Mouse (Mus musculus) heart, adult 2 months (tissue): Measurements from ENCODE around the gene Set. TPM values are rescaled to one million over a fixed set of nuclear protein-coding genes. Genes with fewer than 3 reads are reported as not detected.

ENCODE experiments used
- DNase-seq, 2 experiments: peaks; one replicate each; pipeline ENCODE4 v3.0.0; 2021
- H3K27ac ChIP-seq: fragments of 200-600 bp; 2 replicates; pipeline ENCODE4 v1.8.1; 2022
- H3K27me3 ChIP-seq: fragments of 200-500 bp; 2 replicates; pipeline ENCODE4 v1.6.1; 2012; ENCODE audit warnings: mild to moderate bottlenecking, low read length, inconsistent platforms, mixed read lengths; ENCODE audit not compliant: control insufficient read depth, insufficient read depth
- H3K36me3 ChIP-seq: fragments of 200-500 bp; 2 replicates; pipeline ENCODE4 v1.6.1; 2012; ENCODE audit warnings: low read length, inconsistent platforms; ENCODE audit not compliant: control insufficient read depth, insufficient read depth
- H3K4me1 ChIP-seq: fragments of 200-500 bp; 2 replicates; pipeline ENCODE4 v1.6.1; 2011; ENCODE audit warnings: low read length; ENCODE audit not compliant: control insufficient read depth, insufficient read depth
- H3K4me3 ChIP-seq: fragments of 200-600 bp; 2 replicates; pipeline ENCODE4 v1.8.1; 2022
- H3K79me2 ChIP-seq: fragments of 200-500 bp; replicated peaks from 2 replicates; pipeline ENCODE4 v1.6.1; 2012; ENCODE audit warnings: mild to moderate bottlenecking, inconsistent platforms, low read length, moderate library complexity, mixed read lengths; ENCODE audit not compliant: control insufficient read depth, insufficient read depth
- H3K9ac ChIP-seq: fragments of 200-500 bp; 2 replicates; pipeline ENCODE4 v1.6.1; 2012; ENCODE audit warnings: low read depth, mild to moderate bottlenecking, control low read depth, inconsistent platforms, low read length, mixed read lengths
- CTCF ChIP-seq: fragments of 200-600 bp; IDR thresholded peaks from 2 replicates; pipeline ENCODE4 v1.8.1; 2022; ENCODE audit warnings: antibody characterized with exemption, mild to moderate bottlenecking, moderate library complexity
- EP300 ChIP-seq: fragments of 200-500 bp; IDR thresholded peaks from 2 replicates; pipeline ENCODE4 v1.6.1; 2011; ENCODE audit warnings: low read depth, low read length, control low read depth; ENCODE audit not compliant: insufficient read depth
- POLR2A ChIP-seq: fragments of 200-500 bp; IDR thresholded peaks from 2 replicates; pipeline ENCODE4 v1.6.1; 2011; ENCODE audit warnings: mild to moderate bottlenecking, low read depth, low read length, control low read depth; ENCODE audit not compliant: insufficient read depth
- WGBS: fragments of 180-500 bp; shearing (Covaris S2); methylation state at CpG from one replicate; pipeline ENCODE4 v1.1.7; 2018; 5-methylcytosine and 5-hydroxymethylcytosine counted together
- intact Hi-C: fragments of 180-260 bp; cut with DNase I; formaldehyde crosslinking; loops from one replicate; pipeline ENCODE4 v1.15.1; 2025
- long read RNA-seq: library from polyadenylated mRNA; stranded (forward); transcript quantifications from one replicate; pipeline ENCODE4 v2.0.0, GENCODE M21; 2021
- polyA plus RNA-seq: library from polyadenylated mRNA; depleted of rRNA; stranded (reverse); fragments of >200 nt; gene quantifications from 2 replicates; pipeline ENCODE4 v1.2.3, GENCODE M21; 2012; rRNA removed
- total RNA-seq, 2 experiments: library from RNA; stranded (reverse); gene quantifications; 2 replicates each; pipeline ENCODE4 v1.2.3; 2021

Set gene
- total RNA-seq (10 to 100 TPM; 88.7 to 96.7 TPM), polyA plus RNA-seq (21.9 and 36.4 TPM in 2 replicates)
- long read RNA-seq, transcript Set-201 (8 exons, 2,834 nt) = major isoform, 68 of 80 reads
- long read RNA-seq, partial matches to known transcripts = 1 of 80 reads
- long read RNA-seq, other reads (novel, unspliced or antisense) = 6 of 80 reads

GRCm38 (mm10) chr2:30057223-30057904 is at the start of gene Set:
TSS of gene Set (plus strand) at chr2:30057378.
- Histone ChIP-seq H3K4me1 (peaks cover 1% of the 10 kb centered on the region; the same call in 1 of the 2 replicates), H3K4me3 (no peak within 1 kb of the TSS), H3K9ac (no peak within 1 kb of the TSS), H3K27ac (no peak within 1 kb of the TSS), H3K36me3 (no peaks in the 10 kb centered on the region), H3K79me2 (no peaks in the 10 kb centered on the region), H3K27me3 (no peaks in the 10 kb centered on the region)
- no peak for TF ChIP-seq EP300
- no peak for TF ChIP-seq POLR2A
- TF ChIP-seq CTCF = no peak
- no peak for DNase-seq
- intact Hi-C loops = no loop called here
- 51% methylated on average over 12 of the region's 12 CpGs for WGBS

DNA sequence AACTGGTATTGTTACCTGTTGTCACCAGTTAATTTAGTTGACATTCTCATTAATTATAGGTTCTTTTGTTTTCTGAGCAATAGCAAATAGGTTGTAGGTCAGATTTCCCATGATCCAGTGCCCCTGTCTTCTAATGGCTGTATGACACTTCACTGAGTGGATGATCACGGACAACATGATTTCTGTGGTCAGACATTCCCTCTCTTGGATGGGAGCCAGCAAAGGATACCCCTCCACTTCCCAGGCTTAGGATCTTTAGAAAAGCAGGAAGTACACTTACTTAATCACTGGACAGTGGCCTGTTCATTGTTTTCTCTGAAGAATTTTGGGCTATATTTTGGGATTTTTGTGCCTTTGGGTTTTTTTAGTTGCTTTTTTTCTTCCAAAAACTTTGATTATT is 48.1 kb upstream of the Set start:
- no peak overlapping the region for H3K9ac ChIP-seq
- intact Hi-C loops = no loop called here
- no peaks in the 10 kb centered on the region for H3K27me3 ChIP-seq
- TF ChIP-seq CTCF (peak; percentile 13; the same call in 1 of the 2 replicates), EP300 (no peak), POLR2A (no peak)
- H3K27ac ChIP-seq = no peak overlapping the region
- H3K4me3 ChIP-seq = no peak overlapping the region
- no peaks in the 10 kb centered on the region for H3K79me2 ChIP-seq
- H3K36me3 ChIP-seq = peaks cover 46% of the 10 kb centered on the region
- WGBS = 38% methylated on average over 1 of the region's 1 CpGs
- H3K4me1 ChIP-seq = peaks cover 2% of the 10 kb centered on the region; the same call in 1 of the 2 replicates
- DNase-seq = no peak

DNA sequence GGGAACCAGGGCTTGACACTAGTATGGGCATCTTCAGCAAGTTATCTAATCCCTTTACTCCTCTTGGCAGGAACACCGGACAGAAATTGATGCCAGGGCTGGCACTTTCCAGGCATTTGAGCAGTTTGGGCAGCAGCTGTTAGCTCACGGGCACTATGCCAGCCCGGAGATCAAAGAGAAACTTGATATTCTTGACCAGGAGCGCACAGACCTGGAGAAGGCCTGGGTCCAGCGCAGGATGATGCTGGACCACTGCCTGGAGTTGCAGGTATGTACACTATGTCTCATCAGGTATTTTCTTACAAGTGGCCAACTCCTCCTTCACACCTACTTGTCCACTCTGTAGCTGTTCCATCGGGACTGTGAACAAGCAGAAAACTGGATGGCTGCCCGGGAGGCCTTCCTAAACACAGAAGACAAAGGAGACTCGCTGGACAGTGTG is 46.3 kb upstream of the Set start:
- no peak overlapping the region for H3K4me3 ChIP-seq
- 48% methylated on average over 8 of the region's 8 CpGs for WGBS
- H3K27ac ChIP-seq = no peak overlapping the region
- H3K36me3 ChIP-seq = peaks cover 48% of the 10 kb centered on the region
- H3K79me2 ChIP-seq = no peaks in the 10 kb centered on the region
- intact Hi-C loops = no loop called here
- no peak overlapping the region for H3K9ac ChIP-seq
- no peaks in the 10 kb centered on the region for H3K27me3 ChIP-seq
- TF ChIP-seq EP300 (0 out of 2 replicates have a peak, but pooled peaks have one; percentile 6), POLR2A (no peak)
- H3K4me1 ChIP-seq = peaks cover 2% of the 10 kb centered on the region; the same call in 1 of the 2 replicates
- peak; percentile 55 to 73 for DNase-seq

- Histone ChIP-seq H3K27me3 (no peaks in the 10 kb centered on the region), H3K9ac (no peak overlapping the region), H3K27ac (no peak overlapping the region), H3K79me2 (no peaks in the 10 kb centered on the region), H3K4me3 (no peak overlapping the region), H3K36me3 (peaks cover 28% of the 10 kb centered on the region), H3K4me1 (peaks cover 2% of the 10 kb centered on the region; the same call in 1 of the 2 replicates)
- 45% methylated on average over 11 of the region's 11 CpGs for WGBS
- TF ChIP-seq CTCF (no peak), POLR2A (no peak), EP300 (no peak)
- peak; percentile 43 to 61 for DNase-seq
- intact Hi-C loops = no loop called here
Measured at GRCm38 (mm10) chr2:30014326-30014966, 42.7 kb upstream of the Set start.

- Histone ChIP-seq H3K36me3 (peaks cover 5% of the 10 kb centered on the region; the same call in 1 of the 2 replicates), H3K27me3 (no peaks in the 10 kb centered on the region), H3K27ac (no peak overlapping the region; the same call in 1 of the 2 replicates), H3K9ac (no peak overlapping the region), H3K4me1 (peaks cover 2% of the 10 kb centered on the region; the same call in 1 of the 2 replicates), H3K4me3 (no peak overlapping the region), H3K79me2 (no peaks in the 10 kb centered on the region)
- 0 out of 2 replicates have a peak, but pooled peaks have one; percentile 34 for TF ChIP-seq EP300
- no peak for TF ChIP-seq POLR2A
- TF ChIP-seq CTCF = no peak
- WGBS = 64% methylated on average over 4 of the region's 4 CpGs
- intact Hi-C loops = no loop called here
- peak in 1 of 2 experiments; percentile 46 for DNase-seq
Measured at GRCm38 (mm10) chr2:30025454-30025853, 31.7 kb upstream of the Set start.

DNA sequence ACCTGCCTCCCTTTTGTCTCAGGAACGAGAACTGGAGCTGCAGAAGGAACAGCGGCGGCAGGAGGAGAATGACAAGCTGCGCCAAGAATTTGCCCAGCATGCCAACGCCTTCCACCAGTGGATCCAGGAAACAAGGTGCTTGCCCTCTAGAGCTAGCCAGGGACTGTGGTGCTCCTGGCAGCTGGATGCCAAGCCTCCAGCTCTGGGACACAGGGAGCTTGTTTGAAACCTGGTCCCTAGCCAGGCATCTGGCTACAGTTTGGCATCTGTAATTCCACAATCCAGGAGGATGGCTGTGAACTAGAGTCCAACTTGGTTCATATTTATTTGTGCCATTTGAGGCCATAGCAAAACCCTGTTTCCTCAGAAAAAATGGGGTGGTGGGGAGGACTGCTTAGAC is 30.2 kb upstream of the Set start:
- H3K79me2 ChIP-seq = no peaks in the 10 kb centered on the region
- H3K9ac ChIP-seq = no peak overlapping the region
- DNase-seq = no peak
- H3K27ac ChIP-seq = no peak overlapping the region
- H3K36me3 ChIP-seq = peaks cover 5% of the 10 kb centered on the region; the same call in 1 of the 2 replicates
- H3K27me3 ChIP-seq = no peaks in the 10 kb centered on the region
- peaks cover 2% of the 10 kb centered on the region; the same call in 1 of the 2 replicates for H3K4me1 ChIP-seq
- H3K4me3 ChIP-seq = no peak overlapping the region
- TF ChIP-seq CTCF (no peak), EP300 (no peak), POLR2A (no peak)
- WGBS = 77% methylated on average over 5 of the region's 5 CpGs
- intact Hi-C loops = no loop called here
